Mouse (Mus musculus) spleen, adult 2 months (tissue): ENCODE results near the gene Tsc22d1.

ENCODE experiments used
- CTCF ChIP-seq: fragments of 200-500 bp; IDR thresholded peaks from 2 replicates; pipeline ENCODE4 v1.5.1; 2011; ENCODE audit warnings: mild to moderate bottlenecking, inconsistent platforms; ENCODE audit not compliant: insufficient read depth, insufficient read length, insufficient replicate concordance; ENCODE audit errors: extremely low read depth
- POLR2A ChIP-seq: fragments of 200-500 bp; IDR thresholded peaks from 2 replicates; pipeline ENCODE4 v1.6.1; 2011; ENCODE audit warnings: low read depth, low read length, inconsistent platforms

DNA sequence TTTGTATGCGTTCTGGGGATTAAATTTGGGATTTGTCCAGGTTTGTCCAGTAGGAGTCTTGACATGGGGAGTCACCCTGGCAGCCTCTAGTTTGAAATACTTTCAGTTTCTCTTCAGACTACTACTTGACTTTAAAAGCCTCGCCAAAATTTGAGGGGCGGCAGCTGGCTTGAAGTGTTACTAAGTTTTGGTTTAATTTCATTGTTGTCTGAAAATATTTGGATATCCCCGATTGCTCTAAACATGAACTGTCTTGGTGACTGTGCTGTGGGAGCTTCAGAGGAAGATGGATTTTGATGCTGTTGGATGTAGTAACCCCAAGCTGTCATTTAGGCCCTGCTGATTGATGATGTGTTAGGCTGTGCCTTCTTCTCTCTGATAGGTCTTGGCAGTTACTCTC lies 34.2 kb downstream of the Tsc22d1 start:
- TF ChIP-seq POLR2A: no peak
- no peak for TF ChIP-seq CTCF
